Mouse (Mus musculus): Measurements from ENCODE around the gene Tenm2.

Tenm2 gene

DNA sequence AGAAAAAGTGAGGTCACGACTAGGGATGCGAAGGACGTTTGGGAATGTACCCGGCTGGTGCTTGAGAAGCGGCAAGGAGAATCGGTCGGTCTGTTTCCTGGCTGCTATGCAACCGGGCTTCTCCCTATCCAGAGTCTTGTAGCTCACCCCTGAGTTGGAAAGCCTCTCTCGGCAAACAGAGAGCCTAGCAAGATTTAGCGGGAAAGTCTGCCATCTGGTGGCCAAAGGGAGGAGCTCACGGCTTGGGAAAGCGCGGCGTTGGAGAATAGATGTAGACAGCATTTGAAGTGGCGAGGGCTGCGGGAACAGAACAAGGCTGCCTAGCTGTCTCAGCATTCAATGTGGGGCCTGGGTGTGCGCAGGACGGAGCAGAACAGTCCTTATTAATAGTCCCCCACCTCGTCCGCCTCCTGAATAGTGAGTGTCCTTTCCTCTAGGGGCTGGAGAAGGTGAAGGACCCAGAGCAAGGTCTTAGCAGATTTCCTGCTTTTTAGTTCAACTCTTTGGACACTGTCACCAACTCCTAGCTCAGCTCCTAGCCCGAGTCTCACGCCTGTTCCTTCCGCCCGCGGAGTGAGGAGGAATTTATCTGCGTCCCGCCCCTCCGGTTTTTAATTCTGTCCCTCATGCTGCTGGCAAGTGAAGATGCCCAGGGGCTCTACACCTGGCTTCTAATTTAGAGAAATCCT is 1234.3 kb downstream of the Tenm2 start:
- intact Hi-C loops (cut with DNase I) = loop anchor here (2.0 to 5.0 kb wide), 2 partner anchors 79 to 169 kb away; partner anchors contain the start of gene Rars

DNA sequence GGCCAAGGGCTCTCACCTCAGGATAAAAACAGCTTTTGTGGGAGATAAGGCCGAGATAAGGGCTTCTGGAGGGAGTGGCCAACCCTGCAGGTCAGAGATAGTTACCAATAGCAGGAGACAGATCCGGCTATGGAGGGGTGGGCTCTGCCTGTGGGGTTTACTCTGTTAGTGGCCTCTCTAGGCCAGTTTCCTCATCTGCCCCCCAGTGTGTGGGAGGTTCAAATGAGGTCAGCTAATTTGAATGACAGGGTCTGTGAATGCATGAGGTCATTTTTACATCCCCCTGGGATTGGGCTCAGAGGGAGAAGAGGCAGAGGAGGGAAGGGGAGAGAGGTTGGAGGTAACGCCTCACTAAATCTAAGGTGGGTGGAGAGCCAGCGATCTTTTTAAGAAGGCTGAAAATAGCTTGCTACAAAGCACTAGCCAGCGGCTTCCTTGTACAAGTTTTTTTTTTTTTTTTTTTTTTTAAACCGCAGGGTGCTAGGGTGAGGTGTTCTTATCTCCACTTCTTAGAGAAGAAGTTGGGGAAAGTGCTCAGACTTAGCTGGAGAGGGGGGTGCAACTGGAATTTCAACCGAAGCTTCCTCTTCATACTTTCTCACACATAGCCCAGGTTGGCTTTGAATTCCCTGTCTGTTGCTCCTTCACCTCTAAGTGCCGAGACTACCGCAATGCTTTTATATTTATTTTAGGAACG is 1235.0 kb downstream of the Tenm2 start:
- intact Hi-C loops (cut with DNase I) = loop anchor here (2.0 to 5.0 kb wide), 2 partner anchors 78 to 168 kb away; partner anchors contain the start of gene Rars

DNA sequence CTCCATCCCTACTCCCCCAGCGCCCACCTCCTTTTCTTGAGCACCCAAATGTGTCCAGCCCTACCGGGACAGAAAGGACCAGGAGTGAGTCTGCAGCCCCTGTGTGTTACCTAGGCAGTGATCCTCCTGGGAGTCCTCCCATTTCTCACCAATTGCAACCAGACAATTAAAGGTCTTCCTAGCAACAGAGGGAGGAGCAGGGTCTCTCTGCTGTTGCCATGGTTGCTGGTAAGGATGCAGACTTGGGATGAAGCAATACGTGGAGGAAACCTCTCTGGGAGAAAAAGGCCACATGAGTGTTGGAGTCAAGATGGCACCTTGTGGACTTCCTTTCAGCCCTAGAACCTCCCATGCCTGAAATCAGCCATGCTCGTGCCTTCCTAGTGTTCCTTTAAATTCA is 1235.7 kb downstream of the Tenm2 start:
- intact Hi-C loops (cut with DNase I) = loop anchor here (2.0 to 5.0 kb wide), 2 partner anchors 77 to 168 kb away; partner anchors contain the start of gene Rars

DNA sequence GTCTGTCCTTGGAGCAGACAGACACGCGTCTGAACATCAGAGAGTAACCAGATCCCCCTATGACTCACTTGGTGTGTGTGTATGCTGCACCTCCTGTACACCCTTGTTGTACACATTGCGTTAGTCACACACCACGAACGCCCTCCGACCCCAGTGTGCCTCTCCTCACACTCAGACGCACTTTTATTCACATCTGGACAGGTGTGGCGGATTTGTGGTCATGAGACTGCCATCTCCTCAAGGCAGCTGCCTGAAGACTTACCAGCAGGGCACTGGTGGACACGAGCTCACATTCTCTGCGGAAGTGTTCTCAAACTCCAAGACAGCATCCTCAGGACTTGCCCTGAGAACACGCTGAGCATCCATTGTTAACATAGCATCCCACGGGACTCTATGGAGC is 1237.7 kb downstream of the Tenm2 start:
- intact Hi-C loops (cut with DNase I) = no loop called here

DNA sequence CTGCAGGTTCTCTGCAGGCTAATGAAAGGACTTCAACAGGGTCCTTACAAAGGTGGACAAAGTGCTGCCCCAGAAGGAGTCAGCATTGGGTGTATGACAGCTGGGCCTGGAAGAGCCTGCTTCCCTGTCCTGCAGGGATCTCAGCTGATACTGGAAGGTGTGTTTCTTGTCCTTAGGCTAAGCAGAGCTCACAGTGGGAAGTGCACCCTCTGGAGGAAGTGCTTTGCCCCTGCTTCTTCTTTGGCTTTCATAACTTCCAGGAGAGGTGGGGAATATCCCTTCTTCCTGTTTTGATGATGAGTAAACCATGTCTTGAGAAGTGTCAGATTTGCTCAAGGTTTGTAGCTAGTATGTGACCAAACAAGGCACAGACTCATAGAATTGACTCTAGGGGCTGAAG is 1240.5 kb downstream of the Tenm2 start:
- intact Hi-C loops (cut with DNase I) = no loop called here

DNA sequence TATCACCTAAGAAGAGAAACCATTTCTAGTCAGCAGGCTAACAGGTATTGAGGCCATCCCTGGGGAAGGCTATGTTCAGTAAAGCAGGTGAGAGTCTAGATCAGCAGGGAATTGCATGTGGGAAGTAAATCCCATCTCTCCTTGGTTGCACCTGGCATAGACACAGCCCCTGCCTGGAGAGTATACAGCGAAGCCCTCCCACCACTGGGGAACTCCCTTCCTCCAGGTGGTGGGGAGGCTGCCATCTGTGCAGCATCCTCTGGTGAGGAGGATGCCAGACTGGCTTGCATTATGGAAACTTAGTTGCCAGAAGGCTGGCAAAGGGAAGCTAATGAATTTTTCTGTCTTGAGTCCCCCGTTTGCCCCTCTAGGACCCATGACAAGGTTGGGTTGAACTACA is 1243.9 kb downstream of the Tenm2 start:
- intact Hi-C loops (cut with DNase I) = no loop called here

DNA sequence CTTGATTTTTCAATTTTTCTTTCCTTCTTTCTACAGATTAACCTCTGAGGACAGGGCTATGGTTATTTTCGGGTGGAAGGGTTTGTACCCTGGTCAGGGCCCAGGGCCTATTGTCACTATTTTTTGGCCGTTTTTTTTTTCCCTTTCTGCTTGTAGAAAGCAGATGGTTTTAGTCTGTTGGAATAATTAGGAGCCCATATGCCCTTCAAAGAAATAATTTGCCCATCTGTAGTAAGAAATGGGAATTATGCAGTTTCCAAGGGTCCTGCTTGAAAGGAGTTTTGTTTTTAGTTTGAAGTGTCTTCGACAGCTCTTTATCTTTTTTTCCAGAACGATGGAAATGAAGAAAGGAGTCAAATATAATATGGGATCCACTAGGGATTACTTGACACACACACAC is 1245.8 kb downstream of the Tenm2 start:
- intact Hi-C loops (cut with DNase I) = no loop called here

DNA sequence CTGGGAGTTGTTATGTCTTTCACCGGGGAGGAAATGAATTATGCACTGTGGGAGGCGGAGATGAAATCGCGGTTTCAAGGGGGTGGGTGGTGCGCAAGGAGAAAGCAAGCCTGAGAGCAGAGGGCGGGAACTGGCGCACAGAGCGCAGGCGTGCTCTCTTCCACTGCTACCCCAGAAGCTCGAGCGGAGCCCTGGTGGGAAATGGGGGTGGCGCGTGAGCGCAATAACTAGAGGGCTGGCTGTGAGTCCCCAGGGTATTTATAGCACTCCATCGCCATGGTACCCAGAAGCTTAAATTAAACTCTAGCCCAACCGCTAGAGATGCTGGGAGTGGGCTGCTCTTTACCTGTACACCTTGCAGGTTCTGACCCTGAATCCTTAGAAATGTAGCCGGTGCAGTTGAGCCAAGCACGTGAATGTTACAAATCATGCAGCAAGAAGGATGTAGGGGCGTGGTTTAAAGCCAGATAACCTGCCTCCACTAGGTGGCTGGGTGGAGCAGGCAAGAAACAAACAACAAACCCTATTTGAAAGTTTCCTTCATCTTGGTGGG is 1249.8 kb downstream of the Tenm2 start:
- intact Hi-C loops (cut with DNase I) = no loop called here

DNA sequence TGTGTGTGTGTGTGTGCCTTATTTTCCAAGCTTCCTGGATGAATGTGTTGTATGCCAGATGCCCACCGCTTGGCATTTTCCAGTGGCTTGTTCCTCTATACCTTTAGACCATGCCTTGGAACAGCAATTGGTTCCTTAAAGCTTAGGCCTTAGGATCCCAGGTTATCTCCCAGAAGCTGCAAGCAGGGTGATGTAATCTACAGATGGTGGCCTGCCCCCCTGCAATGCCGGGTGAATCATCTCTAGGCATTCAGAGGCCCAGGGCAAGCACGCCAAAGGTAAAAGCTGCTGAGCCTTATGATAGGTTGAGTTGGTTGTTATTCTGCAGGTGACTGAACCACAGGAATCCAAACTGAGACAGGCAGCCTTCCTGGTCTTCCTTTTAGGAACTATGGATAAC is 1253.0 kb downstream of the Tenm2 start:
- intact Hi-C loops (cut with DNase I) = no loop called here

DNA sequence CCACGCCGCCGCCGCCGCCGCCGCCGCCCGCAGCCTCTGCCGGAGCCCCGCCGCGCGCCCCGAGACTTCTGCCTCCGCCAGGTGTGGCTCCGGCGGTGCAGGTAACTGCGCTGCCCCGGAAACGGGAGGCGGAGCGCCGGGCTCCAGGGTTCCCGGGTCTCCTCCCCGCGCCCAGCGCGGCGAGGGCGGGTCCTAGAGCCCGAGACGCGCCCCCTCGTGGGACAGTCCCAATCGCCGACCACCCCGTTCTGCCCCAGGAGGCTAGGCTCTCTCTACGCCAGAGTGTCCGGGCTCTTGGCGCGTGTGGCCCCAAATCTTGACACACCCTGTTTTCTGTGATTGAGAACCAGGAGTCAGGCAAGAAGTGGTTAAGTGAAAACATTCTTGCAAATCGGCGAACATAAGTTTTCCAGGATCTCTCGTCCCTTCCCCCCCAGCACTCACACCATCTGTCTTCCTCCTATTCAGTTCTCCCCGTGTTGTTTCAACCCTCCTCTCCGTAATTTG is 1255.3 kb downstream of the Tenm2 start, which contains the start of gene Wwc1:
Wwc1 (minus strand) TSS at position 117 of the 507 bp plus-strand sequence.
- intact Hi-C loops (cut with DNase I) = no loop called here

DNA sequence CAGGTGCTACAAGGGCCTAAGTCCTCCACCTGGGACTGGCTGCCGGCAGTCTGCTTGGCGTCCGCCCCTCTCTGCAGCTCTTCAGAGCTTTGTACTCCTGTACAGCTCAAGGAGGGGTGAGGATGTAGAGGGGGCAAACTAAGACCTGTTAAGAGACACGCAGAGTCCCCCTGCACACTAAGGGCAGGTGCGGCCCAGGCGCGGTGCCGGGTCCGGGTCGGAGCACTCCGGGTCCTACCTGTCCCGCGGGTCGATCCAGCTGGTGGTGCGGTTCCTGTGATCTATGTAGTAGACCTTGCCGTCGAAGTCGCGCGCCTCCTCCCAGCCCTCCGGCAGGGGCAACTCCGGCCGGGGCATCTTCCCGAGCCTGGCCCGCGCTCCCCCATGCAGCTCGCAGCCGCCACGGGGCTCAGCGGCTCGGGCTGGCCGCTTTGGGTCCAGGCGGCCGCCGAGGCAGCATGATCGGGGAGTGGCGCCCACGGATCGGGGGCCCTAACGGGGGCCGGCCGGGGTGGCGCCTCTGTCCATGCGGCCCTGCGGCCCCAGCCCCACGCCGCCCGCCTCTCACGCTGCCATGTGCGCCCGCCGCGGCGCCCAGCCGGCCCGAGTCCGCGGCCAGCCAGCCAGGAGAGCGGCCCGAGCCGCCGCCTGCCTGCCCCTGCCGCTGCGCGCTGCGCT is 1255.9 kb downstream of the Tenm2 start:
- intact Hi-C loops (cut with DNase I) = no loop called here

DNA sequence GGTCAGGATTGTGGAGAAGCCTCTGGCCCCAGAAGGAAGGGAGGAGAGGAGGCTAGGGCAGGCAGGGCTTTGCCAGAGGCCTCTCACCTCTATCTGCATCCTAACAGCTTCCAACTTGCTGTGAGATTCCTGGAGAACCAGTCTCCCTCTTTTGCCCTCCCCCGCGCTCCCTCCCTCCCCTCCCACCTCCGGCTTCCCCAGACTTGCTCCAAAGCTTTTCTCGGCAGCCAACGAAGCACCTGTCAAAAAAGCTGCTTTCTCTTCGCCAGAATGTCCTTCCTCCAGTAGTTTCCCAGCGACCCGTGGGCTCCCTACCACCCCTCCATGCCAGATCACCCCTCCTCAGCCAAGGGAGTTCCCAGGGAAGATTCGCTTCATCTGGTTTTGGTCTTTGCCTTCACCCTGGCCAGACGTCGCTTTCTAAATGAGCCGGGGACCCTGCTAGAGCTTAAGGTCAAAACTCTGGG is 1256.5 kb downstream of the Tenm2 start:
- intact Hi-C loops (cut with DNase I) = no loop called here

DNA sequence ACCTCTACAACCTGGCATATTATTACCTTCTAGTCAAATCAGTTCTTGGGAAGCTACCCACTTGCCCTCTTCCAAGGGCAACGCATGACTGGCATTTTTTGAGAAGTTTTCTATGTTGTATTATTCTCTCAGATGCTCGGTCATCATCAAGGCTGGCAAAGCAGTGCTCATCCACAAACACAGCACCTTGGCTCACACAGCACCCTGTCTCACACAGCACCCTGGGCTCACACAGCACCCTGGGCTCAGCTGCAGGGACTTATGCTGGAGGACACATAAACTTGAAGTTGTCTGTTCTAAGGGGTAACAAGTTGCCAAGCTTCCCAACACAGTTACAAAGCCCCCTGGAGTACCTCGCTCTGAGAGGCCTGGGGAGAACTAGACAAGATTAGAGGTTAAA is 1258.0 kb downstream of the Tenm2 start:
- intact Hi-C loops (cut with DNase I) = no loop called here

DNA sequence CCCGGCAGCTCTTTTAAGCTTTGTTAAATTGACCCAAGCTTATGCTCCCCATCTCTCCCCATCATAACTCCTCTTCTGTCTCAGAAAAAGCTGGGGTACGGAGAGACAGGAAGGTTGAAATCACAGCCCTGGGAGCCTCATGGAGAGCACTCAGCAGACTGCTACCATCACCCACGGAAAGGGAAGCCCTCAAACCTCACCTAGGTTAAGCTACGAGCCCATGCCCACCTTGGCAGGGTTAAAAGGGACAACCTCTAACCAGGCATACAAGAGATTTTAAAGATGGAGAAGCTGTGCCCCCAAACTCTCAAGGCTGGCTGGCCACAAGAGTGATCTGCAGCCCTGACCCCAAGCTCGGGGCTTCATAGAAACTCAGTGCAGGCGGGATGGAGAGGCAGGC is 1258.7 kb downstream of the Tenm2 start:
- intact Hi-C loops (cut with DNase I) = no loop called here

DNA sequence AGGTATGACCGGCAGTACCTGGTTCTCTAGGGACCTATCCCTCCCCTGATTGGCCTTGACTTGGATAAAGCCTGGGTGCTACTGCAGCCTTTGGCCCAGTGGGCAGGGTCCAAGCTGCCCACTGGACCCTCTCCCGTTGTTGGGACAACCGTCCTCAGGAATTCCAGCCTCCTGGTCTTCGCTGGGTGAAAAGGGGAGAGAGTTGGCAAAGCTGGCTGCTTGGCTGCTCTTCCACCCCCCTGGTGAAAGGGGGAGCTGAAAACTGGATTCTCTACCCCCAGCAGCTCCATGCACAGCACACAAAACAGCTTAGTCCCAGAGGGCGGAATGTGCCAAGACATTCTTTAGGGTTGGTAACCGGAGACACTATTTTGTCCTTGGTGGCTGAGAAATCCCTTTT is 1259.3 kb downstream of the Tenm2 start:
- intact Hi-C loops (cut with DNase I) = no loop called here

DNA sequence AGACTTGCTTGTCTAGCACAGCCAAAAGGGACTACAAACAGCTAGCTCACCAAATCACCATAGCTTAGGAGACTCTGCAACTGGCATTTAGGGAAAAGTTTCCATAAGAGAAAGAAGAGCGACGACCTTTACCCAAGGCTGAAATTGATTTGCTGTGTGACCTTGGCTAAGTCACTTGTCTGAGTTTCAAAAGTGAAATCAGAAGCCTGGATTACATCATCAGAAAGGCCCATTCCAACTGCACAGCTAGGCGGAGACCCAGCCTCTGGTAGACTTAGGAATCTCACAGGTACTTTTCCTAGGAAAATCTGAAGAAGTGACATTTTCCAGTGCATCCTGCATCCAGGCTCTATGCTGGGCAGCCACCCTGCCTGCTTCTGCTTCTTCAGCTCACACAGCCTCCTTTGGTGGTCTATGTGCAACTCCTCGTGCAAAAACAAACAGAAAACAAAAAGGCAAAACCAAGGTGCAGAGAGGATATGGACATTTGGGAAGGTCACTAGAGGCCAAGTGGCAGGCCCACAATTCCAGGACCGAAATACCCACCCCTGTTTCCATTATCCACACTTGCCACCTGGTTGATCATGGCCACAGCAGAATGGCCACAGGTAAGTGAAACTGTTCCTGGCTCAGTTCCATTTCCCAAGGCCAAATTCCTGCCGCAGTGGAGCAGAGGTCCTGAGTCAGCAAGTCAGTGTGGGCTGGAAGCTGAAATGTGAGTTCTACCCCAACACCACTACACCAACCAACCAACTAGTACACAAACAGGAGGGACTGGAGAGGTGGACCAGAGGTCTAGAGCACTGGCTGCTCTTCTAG is 1260.9 kb downstream of the Tenm2 start:
- intact Hi-C loops (cut with DNase I) = no loop called here

DNA sequence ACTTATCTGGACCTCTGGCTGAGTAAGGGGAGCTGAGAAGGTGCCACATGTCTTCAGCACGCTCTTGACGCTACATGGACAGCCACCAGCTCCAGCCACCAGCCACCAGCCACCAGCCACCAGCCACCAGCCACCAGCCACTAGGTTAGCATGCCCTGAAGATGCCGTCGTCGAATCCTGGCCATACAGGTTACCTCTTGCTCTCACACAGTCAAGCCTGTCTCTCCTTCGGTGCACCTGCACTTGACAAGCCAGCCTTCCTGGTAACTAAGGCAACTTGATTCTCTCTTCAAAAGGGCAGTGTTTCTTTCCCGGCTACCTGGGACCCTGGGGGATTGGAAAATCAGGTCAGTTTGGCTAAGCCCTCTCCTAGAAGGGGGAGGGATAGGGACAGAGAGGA is 1262.6 kb downstream of the Tenm2 start:
- intact Hi-C loops (cut with DNase I) = no loop called here

DNA sequence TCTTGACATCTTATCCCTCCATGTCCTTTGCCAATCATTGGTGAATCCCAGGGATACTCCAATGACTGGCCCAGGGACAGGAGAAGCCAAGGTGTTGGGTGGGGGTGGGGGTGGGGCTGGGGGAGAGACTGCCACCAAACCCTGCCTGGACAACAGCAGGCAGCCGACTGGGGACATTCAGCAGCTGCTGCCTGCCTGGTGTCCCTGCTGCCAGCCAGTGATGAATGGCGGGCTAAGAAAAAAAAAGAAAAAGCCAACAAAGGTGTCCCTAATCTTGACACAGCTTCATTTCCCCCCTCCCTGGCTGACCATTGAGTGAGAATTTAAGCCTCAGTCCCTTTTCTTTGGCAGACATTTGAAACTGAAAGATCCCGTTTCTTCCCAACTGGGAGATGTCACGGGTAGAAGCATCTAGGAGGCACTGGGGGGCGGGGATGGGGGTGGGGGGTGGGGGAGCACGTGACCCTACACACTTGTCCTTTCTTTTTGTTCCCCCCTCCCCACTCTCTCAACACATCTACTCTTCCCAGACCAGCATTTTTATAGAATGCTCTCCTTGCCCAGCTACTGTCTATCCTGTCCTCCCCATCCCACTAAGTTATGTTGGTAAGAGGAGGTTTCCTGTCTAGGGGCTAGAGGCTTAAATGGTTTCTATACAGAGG is 1263.4 kb downstream of the Tenm2 start:
- intact Hi-C loops (cut with DNase I) = no loop called here

DNA sequence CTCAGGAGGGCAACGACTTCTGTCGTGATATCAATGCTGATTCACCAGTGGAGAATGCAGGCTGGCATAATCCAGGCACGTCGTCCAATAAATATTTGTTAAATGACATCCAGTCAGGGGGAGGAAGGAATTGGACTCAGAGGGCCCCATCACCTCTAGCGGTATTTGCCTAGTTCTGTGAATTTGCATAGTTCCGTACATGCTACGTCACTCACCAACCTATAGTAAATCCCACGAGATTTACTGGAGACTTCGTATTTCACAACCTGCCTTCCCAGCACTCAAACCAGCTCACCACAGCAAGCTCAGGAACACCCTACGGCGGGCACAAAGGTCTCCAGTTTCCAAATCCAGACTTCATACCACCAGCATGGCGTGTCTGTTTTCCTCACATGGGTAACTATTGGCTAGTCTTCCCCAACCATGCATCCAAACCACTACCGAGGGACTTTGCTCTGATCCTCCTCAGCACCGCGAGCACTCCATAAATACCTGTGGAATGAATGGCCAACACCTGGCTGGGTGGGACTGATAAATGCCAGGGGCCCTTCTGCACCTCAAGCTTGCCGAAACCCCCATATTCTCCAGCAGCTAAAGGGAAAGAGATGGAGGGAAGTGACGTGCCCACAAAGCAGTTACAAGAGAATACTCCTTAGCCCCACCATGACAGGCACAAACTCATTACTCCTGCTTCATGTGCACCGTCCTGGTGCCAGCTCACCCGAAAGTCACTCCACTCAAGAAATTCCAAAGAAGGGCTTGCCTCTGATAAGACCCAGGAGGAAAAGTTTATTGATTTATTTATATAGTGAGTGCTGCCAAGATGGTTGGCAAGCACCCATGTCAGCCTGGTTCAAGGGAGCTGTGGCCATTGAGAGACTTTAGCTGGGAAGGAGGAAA is 1264.7 kb downstream of the Tenm2 start:
- intact Hi-C loops (cut with DNase I) = no loop called here

Measured in adrenal gland (tissue).